Mouse (Mus musculus): ENCODE measurements around the gene Fbxl13.

Gene Fbxl13

GRCm38 (mm10) chr5:21519166-21519565 is 126.3 kb downstream of the Fbxl13 start:
- no peak for DNase-seq (ENCODE audit: low spot score in 2 of 2)

DNA sequence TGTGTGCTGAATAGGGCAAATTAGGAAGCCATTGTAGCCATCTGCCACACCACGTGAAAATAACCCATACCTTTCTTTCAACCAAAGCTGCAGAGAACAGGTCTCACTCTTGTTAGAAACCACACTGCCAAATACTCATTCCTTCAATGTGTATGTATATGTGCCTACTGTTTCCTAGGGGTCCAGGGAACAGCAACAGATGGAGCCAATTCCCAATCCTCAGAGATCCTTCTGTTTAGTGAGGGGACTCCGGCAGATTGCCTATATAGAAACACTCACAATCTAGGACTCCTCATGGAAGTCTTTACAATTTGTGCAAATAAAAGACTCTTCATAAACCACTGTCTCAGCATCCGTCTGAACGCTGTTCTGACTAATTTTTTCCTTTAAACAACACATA is 127.2 kb downstream of the Fbxl13 start:
- DNase-seq (ENCODE audit: low spot score in 2 of 2), result no peak

DNA sequence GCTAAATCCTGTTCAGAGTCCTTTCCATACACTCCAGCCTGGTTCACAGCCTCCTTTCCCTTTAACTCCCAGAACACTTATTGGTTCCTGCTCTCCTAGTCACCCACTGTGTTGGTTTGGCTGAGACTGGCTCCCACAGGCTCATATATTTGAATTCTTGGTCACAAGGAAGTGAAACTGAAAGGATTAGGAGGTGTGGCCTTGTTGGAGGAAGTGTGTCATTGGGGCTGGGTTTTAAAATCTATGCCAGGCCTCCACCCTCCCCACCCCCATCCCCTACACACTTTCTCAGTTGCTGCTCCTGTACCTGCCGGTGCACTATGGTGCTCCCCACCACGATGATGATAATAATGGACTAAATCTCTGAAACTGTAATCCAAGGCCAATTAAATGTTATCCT is 127.9 kb downstream of the Fbxl13 start:
- no peak for DNase-seq (ENCODE audit: low spot score in 2 of 2)

GRCm38 (mm10) chr5:21513363-21513762 is 132.1 kb downstream of the Fbxl13 start:
- no peak for DNase-seq (ENCODE audit: low spot score in 2 of 2)

DNA sequence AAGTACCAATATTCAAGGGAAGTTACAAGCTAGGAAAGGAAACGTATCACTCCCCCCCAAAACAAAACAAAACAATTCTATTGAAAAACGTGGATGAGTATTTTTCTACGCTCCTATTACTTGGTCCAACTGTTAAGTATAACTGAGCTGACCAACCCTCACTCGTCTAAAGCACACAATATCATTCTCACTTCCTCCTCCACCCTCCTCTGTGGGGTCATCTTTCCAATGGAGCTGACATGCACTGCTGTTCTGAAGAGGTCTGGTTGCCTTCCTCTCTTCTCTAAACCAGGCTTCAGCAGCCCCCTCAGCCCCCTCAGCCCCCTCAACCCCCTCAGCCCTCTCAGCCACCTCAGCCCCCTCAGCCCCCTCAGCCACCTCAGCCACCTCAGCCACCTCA is 135.6 kb downstream of the Fbxl13 start:
- no peak for DNase-seq (ENCODE audit: low spot score in 2 of 2)

DNA sequence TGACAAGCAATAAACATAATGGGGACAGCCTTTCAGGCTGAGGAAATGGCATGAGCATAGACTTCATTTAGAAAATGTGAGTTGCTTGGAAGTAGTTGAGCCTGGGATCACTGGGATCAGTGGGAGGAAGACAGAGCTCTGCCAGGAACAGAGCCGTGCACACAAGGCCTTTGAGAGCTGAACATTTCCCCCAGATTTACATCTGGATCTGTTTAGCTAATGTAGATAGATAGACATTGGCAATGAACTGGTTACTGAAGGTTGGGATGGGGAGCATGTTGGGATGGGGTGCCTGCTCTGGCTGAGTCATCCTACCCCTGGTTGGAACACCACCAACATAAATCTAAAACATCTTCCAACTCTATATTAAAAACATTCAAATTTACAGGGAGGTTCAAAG is 138.5 kb downstream of the Fbxl13 start:
- DNase-seq (ENCODE audit: low spot score in 2 of 2), result no peak

DNA sequence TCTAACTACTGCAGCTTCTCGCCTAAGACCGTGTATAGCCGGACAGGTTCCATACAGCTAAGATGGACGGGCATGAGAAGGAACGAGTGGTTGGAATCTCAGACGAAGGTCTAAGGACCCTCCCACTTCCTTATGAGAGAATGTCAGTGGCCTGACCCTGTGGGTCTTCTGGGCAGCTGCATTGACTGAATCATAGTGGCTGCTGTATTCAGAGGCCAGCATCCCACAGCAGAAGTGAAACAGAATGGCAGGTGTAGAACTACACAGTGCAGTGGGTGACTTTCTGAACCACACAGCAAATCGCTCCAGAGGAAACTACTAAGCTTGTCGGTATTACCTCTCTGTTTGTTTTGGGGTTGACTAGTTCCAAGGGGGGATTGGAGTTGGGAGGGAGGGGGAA is 140.3 kb downstream of the Fbxl13 start:
- no peak for DNase-seq (ENCODE audit: low spot score in 2 of 2)

- no peak for DNase-seq (ENCODE audit: low spot score in 2 of 2)
These were observed 142.4 kb downstream of the Fbxl13 start for GRCm38 (mm10) chr5:21502936-21503610.

DNA sequence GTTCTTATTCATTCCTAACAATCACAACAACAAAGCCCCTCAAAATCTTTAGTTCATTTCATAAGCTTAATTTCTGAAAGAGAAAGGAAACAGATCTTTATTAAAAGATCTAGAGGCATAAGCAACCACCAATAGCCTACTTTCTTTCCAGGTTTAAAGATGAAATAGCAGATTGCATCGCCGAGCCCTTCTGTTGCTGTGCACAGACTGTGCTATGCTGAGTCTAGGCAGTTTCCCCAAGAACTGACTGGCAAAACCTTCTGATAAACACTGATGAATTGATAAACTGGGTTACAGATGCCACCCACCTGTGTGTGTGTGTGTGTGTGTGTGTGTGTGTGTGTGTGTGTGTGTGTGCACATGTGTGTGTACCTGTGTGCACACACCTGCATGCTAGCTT is 144.5 kb downstream of the Fbxl13 start:
- no peak for DNase-seq (ENCODE audit: low spot score in 2 of 2)

DNA sequence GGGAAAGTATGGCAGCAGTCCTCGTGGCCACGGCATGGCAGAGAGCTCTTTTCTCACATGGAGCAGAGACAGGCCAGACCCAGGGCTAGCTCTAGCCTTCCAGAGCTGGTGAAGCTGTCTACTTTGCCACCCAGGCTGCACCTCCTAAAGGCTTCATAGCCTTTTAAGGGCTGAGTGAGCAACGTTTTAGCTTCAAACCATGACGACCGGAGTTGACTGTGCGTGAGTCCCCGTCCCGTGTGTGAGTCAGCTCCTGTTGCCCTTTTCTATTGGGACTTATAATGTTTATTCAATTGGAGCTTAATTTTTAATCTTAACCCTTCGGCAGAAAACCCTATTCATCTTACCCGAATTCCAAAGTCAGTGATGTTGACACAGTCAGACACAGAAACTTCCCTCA is 145.3 kb downstream of the Fbxl13 start:
- DNase-seq (ENCODE audit: low spot score in 2 of 2), result no peak

GRCm38 (mm10) chr5:21498925-21499324 is 146.5 kb downstream of the Fbxl13 start:
- no peak for DNase-seq (ENCODE audit: low spot score in 2 of 2)

DNA sequence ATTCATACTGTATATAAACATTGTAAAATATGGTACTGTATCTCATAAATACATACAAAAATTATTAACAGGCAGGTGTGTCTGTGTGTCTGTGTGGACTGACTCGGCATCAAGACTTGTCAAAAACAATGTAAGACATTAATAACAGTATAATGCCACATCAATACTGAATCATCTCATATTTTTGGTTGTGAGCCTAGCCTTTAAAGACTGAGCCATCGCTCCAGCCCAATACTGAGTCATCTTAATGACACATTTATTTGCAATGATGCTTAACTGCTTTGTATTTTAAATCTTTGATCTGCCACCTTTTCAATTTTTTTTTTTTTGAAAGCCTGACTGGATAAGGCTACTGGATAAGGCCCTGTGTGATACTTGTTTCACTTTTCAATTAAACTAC is 146.9 kb downstream of the Fbxl13 start:
- no peak for DNase-seq (ENCODE audit: low spot score in 2 of 2)

- DNase-seq (ENCODE audit: low spot score in 2 of 2), result no peak
These were observed 148.6 kb downstream of the Fbxl13 start for GRCm38 (mm10) chr5:21496881-21497280.

DNA sequence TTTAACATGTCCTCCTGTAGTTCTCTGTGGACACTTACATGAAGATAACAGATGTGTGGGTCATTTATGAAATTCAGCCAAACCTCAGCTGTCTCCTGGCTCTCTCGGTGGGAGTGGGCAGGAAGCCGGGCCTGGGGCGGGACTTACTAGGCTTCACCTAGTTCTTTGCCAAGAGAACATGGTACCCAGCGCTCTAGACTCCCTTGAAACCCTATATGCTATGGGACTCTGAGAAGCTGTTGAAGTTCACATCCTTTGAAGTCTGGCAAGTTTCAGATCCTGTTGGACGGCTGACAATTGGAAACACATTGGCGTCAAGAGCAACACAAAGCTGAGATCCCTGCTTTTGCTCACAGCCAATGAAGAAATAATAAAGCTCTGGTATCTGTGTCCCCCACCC is 149.1 kb downstream of the Fbxl13 start:
- DNase-seq (ENCODE audit: low spot score in 2 of 2), result no peak

- DNase-seq (ENCODE audit: low spot score in 2 of 2), result no peak
These were observed 150.7 kb downstream of the Fbxl13 start for GRCm38 (mm10) chr5:21494781-21495180.

- DNase-seq (ENCODE audit: low spot score in 2 of 2), result no peak
These were observed 152.0 kb downstream of the Fbxl13 start for GRCm38 (mm10) chr5:21493294-21493999.

- no peak for DNase-seq (ENCODE audit: low spot score in 2 of 2)
These were observed 153.2 kb downstream of the Fbxl13 start for GRCm38 (mm10) chr5:21492213-21492612.

DNA sequence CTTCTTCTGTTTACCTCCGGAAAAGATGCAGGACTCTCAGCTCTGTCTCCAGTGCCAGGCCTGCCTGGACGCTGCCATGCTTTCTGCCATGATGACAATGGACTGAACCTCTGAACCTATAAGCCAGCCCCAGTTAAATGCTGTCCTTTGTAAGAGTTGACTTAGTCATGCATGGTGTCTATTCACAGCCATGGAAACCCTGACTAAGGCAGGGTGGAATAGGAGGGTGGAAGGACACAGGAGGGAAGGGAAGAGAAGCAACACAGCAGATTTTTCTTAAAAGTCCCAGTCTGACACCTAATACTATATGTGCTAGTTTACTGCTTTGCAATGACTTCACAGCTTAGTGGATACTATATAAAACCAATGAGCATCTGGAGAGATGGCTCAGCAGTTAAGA is 154.0 kb downstream of the Fbxl13 start:
- DNase-seq (ENCODE audit: low spot score in 2 of 2), result no peak

DNA sequence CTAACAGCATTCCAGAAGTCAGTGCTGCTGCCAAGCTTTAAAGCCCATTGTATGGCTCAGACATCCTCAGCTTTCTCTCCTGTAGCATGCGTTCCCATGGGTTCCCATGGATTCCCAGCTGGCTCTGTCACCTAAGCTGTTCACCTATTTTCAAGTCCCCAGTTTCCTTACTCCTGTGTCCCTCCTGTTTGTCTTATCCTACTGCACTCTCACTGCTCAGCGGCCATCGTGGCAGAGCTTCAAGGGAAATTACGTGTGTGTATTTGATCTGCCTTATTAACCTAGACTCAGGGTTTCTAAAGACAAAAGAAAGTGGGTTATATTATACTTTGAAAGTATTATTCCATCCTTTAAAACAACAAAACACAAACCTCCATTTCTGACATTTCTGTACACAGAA is 156.3 kb downstream of the Fbxl13 start:
- no peak for DNase-seq (ENCODE audit: low spot score in 2 of 2)

GRCm38 (mm10) chr5:21488506-21488905 is 156.9 kb downstream of the Fbxl13 start:
- DNase-seq (ENCODE audit: low spot score in 2 of 2), result no peak

- no peak for DNase-seq (ENCODE audit: low spot score in 2 of 2)
These were observed 157.7 kb downstream of the Fbxl13 start for GRCm38 (mm10) chr5:21487716-21488115.

DNA sequence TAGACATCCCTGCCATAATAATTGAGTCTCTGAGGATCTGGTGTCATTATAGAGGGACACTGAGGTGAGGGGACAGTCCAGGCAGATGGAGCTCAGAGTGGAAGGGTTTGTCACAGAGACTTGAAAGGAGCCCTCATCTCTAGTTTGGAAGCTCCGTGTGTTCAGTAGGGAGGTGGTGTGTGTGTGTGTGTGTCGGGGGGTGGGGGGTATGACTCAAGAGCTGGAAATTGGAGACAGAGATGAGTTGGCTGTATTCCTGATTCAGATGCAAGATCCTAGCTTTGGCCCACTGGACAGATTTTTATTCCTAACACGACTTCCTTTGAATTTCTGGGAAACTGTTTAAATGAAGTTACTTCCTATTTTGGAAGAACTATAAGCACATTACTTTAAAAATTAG is 158.1 kb downstream of the Fbxl13 start:
- no peak for DNase-seq (ENCODE audit: low spot score in 2 of 2)

DNA sequence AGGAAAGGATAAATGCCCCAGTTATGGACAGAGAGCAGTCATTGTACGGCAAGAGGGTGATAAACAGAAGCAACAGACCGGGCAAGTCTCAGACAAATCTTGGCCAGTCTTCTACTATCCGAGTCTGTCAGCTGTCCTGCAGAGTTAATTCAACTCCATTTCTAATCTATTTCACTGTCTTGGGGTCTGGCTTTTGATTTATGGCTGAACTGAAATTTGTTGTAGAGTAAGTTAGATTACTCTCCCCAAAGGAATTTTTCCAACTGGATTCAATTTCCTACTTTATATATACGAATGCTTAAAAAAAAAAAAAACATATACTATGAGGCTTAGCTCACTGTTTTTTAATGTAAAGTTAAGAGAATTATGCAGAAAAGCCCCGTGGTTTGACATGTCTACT is 158.6 kb downstream of the Fbxl13 start:
- DNase-seq (ENCODE audit: low spot score in 2 of 2), result no peak
